Mouse (Mus musculus) frontal cortex, adult (tissue): ENCODE measurements around the gene Stx1b.

Experiments used
- ATAC-seq: cut with Nextera tagmentation; 2 replicates; pipeline ENCODE4 v1.9.2; 2017; ENCODE audit warnings: mild to moderate bottlenecking, moderate library complexity, mixed read lengths; ENCODE audit not compliant: low TSS enrichment

Gene Stx1b

DNA sequence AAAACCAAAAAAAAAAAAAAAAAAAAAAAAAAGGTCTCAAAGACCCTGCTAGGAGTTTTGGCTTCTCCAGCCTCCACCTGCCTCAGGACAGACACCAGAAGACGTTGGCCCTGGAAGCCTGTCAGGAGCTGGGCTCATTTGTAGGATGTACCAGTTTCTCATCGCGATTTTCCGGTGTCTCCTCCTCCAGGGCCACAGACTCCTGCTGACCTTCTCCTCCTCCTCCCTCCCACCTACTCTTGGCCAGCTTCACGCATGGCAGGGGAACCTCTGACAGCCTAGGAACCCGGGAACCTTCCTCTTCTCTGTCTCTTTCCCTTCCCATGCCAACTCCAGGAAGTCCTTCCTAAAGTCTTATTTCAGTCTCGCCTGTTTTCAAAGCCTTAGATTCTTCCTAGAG, 7.3 kb downstream of the Stx1b start:
- ATAC-seq, result no peak

DNA sequence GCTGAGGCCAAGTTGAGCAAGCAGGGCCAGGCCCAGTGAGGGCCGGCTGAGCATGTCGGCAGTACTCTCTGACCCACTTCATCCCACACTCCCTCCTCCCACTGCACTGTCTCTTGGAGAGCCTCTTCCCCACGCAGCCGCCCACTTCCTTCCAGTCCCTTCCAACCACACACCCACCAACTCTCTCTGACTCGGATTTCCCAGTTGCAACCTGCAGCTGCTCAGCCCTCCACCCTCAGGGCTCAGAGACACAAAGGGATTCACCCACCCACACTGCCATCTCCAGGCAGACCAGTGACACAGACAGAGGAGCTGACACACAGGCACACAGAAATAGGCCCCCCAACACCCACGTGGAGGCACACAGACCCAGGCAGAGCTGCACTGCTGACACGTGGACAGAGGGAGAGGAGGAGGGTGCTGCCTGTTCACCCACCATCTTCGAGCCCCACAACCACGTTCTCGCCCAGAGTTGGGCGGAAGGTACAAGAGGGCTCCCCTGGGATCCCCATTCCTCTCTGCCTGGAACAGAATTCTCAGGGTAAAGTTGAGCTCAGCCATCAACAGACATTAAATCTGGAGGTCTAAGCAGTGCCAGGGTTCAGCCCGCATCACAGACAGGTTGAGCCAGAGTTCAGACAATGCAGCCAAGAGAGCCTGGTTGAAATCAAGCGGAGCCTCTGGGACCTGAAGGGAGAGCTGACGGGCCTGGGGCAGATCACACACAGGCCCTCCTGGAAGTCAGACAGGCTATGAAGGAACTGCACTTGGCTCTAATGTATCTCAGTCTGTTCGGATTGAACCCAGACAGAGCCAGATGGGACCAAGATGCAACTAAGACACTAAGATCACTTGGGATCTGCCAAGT, 8.2 kb downstream of the Stx1b start:
- ATAC-seq, result peak; percentile 81

DNA sequence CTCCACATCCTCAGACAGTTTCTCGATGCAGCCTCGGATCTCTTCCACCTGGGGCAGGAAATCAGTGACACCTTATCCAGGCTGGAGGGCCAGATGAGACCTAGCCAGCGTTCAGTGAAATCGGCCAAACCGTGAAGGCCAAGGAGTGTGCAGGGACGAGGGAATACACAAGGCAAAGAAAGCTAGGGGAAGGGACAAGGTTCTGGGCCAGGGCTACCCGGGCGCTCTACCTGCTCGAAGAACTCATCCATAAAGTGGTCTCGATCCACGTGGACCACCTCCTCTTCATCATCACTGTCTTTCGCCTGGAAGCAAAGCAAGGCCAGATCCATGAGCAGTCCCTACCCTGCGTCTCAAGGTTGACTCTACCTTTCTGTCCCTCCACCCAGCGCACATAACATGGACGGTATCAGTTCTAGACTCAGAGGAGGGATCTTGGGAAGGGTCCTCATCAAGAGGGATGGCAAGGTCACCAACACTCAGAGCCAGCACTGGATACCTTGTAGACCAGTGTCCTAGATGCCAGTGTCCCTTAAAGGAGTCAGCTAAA, 9.2 kb downstream of the Stx1b start:
- no peak for ATAC-seq

DNA sequence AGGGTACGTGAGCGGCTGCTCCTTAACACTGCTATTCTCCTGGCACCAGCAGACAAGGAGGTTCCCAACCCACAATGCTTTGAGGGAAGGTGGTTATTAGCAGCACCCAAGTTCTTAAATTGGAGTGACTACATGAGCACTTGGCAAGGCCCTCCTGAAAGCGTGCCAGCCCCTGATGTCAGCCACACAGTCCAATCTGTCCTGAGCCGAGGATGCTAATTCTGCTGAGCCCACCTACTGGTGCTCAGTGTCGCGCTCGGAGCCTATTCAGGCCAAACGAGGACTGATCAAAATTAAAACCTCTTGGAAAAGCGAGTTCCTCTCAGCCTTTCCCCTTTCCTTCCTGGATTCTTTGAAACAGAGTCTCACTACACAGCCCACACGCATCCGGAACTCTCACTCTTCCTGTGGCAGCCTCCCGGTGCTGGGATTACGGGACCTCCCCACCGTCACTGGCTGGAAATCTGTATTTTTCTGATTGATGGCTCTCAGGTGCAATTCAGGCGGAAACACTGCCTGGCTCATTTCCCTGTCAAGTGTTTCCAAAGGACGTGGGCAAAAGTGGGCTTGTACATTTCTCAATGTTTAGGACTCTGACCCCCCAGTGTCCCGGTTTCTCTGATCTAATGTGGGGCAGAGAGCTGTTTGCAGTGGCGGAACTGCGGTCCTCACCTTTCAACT, 10.0 kb downstream of the Stx1b start:
- ATAC-seq, result peak; percentile 35; the same call in 1 of the 2 replicates

DNA sequence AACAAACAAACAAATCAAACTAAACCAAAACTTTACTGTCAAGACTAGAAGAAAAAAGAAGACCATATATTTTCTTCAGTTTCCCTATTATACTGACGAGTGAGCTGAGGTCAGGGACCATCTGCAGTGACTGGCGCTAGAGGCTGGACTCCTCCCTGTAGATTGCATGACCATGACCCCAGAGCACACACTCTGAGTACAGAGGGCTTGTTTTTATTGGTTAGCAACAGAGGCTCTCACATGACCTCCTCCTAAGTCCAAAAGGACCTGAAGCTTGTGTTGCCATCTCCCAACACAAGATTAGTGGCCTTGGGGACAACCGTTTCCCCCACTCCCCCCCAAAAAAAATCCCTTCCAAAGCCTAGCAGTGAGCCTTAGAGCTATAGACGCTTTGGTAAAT, 10.5 kb downstream of the Stx1b start:
- no peak for ATAC-seq

DNA sequence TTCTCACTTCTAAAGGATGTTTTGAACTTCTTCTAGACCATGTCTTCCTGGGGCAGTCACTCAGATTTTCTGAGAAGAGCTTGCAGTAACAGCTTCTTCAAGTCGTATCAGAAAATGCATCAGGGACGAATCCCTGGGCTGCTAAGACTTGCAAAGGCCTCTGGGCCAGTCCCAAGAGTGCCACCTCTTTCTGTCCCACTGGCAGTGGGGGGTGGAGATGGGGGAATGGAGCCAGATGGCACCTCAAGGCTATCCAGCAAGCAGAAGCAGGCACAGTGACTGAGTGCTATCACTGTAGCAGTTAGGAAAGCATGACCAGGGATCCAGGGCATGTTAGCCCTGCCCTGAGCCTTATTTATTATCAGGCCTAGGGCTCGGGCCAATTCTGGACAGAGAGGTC, 12.1 kb downstream of the Stx1b start:
- ATAC-seq, result no peak

DNA sequence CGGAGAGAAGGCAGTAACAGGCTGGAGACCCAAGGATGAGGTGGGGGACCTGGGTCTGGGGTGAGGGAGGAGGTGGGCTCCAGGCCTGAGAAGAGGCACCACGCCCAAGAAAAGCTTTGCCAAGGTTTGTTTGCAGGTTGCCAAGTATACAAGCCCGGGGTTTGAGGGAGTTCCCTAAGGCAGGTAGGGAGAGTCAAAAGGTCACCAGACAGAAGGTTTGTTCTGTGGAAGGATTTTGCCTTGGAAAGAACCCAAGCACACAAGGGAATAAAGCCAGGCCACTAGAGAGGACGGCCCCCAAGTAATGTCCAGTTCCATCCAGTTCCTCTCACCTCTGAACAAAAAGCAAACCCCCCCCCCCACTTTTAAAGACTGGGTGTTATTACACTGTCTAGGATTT, 13.1 kb downstream of the Stx1b start:
- no peak for ATAC-seq

DNA sequence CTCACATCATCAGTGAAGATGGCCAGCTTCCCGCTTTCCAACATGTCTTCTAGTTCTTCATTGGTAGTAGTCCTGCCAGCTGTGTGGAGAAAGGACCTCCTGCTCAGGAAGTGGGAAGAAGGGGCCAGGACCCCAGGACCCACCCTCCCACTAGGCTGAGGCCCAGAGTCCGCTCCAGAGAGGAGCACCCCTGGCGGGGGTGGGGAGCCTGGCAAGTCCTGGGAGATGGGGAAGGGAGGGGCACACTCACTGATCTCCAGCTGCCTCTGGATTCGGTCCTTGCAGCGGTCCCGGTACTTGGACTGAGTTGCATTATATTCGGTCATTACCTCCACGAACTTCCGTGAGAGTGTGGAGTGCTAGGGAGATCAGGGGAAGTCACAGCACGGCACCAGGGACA, 13.7 kb downstream of the Stx1b start:
- ATAC-seq, result no peak

DNA sequence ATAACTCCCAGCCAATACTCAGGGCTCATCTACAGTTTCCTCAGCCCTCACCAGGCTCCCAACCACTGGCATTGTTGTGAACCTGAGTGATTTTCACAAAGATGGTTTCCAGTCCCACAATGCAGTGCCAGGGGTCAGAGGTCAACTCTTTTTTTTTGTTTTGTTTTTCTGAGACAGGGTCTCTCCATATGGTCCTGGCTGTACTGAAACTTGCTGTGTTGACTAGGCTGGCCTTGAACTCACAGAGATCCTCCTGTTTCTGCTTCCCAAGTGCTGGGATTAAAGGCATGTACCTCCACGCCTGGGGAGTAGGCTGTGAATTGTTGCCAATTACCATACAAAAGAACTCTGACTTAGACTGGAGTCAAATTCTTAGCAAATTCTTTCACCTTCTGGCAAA, 14.5 kb downstream of the Stx1b start:
- no peak for ATAC-seq

DNA sequence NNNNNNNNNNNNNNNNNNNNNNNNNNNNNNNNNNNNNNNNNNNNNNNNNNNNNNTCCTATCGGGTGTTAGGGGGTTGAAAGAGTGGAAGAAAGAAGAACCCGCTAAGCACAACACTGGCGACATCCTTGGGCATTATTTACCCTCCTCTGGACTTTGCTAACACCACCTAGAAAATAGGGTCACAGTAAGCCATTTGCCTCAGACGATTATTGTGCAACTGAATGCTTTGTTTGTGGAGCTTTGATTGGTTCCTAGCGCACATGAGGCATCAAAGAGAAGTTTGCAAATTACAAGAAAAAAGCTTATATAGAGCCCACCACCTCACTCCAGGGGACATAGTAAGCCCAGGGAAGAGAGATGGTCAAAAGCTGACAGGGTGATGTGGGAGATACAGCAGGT, 15.5 kb downstream of the Stx1b start:
- ATAC-seq, result no peak

DNA sequence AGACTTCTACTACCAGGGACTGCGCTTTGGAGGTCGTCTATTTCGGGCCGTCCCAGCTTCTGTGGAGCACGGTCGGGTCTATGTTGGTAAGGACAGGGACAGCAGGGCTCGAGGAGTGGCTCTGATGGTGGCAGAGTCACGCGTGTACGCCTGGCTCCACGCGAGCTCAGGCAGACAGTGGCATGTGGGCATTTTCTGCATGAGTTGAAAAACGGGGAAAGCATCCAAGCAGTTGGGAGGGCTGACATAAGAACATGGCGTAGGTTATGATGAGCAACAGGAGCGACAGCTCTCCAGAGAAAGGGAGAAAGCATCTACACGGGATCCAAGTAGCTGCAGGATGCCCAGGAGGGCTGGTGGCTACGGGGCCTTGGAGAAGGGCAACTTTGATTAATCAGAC, 22.0 kb downstream of the Stx1b start:
- ATAC-seq, result peak; percentile 10; the same call in 1 of the 2 replicates

DNA sequence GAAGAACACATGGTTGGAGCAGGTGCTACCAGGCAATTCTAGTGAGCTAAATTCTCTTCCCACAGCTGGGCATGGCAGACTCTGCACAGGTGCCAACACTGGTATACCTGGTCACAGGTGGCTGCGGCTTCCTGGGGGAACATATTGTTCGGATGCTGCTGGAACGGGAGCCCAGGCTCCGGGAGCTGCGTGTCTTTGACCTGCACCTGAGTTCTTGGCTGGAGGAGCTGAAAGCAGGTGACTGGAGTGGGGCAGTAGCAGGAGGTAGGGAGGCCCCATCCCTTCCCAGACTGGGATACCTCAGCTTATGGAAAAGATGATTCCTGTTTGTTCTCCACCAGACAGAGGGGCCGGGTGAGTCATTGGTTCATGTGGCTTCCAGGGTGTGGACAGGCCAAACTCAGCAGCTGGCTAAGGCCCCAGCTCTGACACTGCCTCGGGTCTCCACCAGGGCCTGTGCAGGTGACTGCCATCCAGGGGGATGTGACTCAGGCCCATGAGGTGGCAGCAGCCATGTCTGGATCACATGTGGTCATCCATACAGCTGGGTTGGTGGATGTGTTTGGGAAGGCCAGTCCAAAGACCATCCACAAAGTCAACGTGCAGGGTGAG, 23.2 kb downstream of the Stx1b start:
- no peak for ATAC-seq

DNA sequence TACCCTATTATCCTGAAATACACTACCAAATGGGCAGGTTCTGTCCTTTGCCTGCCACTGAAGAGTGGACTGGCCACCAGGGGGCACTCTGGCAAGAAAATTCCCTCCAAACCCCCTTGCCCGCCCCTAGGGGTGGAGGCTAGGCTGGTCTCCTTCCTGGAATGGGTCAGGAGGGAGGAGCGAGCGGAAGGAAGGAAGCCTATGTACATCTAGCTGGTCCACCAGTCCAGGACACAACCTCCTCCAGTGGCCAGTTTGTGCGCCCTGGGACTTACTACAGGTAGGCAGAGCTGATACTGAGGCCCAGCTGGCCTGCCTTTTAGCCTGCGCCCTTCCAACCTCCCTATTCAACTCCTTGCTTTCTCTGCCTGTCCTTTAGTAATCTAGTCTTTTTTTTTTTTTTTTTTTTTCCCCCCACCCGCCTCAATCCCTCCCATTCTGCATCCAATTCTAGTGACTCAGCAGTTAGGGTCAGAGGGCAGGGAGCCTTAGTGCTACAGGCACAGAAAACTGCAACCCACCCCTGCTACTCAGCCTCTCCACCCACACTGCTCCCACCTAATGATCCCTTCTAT, 23.8 kb downstream of the Stx1b start, which contains the start of gene Hsd3b7:
TSS of gene Hsd3b7 (plus strand) at position 170 of the 575 bp plus-strand sequence.
- ATAC-seq, result peak; percentile 66

DNA sequence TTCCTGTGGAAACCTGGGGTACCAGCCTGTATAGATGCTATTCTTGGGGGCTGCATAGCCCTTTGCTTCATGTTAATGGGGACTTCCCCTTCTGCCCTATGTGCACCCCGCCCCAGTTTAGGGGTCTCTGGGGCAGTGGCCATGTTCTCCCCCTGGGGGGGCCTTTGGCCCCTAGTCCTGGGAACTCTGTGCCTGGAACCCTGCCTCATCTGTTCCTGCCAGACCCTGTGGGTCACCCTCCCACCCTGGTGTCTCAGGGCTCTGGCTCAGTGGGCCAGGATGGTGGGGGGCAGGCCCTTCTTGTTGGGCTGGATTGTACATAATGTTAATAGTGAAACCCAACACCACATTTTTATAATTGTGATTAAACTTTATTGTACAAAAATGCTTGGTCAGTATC, 24.6 kb downstream of the Stx1b start:
- no peak for ATAC-seq

DNA sequence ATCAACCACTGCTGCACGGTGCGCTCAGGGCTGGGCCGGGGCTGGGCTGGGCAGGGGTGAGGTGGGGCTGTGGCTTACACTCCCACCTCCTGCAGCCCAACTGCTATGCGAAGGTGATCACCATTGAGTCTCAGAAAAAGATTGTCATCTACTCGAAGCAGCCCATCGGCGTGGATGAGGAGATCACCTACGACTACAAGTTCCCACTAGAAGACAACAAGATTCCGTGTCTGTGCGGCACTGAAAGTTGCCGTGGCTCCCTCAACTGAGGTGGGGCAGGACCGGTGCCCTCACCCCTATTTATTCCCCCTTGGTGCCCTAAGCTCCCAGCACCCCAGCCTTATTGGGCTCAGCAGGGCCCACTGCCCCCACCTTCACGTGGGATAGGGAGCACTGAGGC, 25.1 kb downstream of the Stx1b start:
- no peak for ATAC-seq

DNA sequence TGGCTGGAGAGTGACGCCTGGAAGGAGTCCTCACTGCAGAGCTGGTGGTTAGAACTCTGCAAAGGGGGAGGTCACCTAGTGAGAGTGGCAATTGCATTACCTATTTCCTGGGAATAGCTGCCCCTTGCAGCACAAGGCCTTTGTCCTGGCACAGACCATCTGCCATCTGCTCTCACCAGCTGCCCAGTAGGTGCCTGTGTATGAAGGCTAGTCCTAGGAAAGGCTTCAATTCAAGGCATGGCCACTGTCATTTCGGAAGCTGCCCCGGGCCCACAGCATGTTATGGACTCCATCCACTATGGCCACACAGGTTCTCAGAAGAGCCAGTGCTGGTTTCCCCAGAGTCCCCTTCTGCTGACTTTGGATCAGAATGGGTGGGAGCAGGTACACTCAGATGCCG, 25.8 kb downstream of the Stx1b start:
- no peak for ATAC-seq

DNA sequence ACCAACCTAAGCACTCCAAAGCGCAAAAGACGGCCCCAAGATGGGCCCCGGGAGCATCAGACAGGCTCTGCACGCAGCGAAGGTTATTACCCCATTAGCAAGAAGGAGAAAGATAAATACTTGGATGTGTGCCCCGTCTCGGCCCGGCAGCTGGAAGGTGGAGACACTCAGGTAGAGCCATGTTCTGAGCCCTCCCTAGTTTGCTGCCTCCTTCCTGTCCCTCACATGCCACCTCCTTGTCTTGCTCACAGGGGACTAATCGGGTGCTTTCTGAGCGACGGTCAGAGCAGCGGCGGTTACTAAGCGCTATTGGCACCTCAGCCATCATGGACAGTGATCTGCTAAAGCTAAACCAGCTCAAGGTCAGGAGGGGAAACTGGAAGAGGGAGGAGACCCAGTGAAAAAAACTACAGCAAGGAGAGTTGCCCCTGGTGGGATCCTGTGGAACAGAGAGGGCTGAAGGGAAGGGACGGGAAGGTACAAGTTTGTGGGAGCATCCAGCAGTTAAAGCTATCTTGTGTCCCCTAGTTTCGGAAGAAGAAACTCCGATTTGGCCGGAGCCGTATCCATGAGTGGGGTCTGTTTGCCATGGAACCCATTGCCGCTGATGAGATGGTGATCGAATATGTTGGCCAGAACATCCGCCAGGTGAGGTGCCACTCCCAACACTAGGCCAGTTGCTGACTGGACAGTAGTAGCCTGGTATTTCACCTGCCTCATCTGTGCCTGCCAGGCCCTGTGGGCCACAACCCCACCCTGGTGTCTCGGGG, 27.1 kb downstream of the Stx1b start:
- no peak for ATAC-seq

DNA sequence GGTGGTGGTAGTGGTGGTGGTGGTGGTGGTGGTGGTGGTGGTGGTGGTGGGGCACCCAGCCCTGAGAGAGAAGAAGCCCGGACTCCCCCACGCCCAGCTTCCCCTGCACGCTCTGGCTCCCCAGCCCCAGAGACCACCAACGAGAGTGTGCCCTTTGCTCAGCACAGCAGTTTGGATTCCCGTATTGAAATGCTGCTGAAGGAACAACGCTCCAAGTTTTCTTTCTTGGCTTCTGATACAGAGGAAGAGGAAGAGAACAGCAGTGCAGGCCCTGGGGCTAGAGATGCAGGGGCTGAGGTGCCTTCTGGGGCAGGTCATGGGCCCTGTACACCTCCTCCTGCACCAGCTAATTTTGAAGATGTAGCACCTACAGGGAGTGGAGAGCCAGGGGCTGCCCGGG, 39.0 kb downstream of the Stx1b start, which contains the start of gene Gm49388:
TSS of gene Gm49388 (plus strand) at position 301 of the 400 bp plus-strand sequence.
- ATAC-seq, result no peak

DNA sequence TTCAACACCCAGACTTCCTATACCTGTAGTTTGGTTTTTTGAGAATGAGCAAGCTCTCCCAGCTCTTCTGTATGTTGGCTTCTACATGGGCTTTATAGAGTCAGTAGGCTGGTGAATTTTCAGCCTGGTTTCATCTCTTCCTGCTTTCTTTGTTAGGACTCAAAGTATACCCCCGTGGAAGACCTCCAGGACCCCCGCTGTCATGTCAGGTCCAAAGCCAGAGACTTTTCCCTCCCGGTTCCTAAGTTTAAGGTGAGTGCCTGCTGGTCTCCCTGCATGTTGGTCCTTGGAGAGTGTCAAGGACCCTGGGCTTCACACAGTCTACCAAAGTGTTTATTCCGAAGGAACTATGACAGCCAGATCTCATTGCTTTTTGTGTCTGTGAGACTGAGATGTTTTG, 46.0 kb downstream of the Stx1b start:
- ATAC-seq, result no peak

DNA sequence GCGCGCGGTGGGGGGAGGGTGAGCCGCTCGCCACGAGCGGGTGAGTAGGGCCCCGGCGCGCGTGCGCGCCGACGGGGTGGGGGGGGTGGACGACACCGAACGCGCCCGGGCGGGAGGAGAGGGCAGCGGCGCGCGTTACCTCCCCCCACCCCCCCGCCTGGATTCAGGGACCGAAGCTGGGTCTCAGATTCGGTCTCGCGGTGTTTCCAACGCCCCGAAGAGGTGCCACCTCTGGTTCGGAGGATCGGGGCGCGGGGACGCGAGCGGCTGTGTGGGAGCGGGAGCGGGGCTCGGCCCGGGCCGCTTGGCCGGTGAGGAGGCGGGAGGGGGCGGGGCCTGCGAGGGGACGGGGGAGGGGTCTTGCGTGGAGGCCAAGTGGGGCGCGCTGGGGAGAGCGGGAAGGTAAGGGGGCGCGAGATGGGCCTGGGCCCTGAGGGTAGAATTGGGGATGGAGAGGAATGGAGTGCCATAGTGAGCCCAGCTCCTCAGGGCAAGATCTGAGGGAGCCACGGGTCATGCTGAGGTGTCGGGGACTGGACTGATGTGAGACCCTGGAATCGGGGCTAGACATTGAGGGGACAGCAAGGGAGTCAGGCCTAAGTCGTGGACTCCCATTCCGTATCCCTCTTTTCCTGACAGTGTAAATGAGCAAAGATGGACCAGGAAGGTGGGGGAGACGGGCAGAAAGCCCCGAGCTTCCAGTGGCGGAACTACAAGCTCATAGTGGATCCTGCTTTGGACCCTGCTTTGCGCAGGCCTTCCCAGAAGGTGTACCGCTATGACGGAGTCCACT, 46.7 kb downstream of the Stx1b start:
- ATAC-seq, result peak; percentile 5
